ENCODE assay signal across 16 mouse cellular contexts in genomic region chr9:115278641-115279040, GRCm38 (mm10).
"Had no signal": no experiment of that assay in that cellular context is flagged by ENCODE, and none has a peak within 500 bp of the region (broad histone marks: within the 10 kb centered on the region; RNA-seq: fewer than 3 reads in every experiment).

No protein-coding gene starts in this region.

- H3K27me3 ChIP-seq: neural tube, embryonic 13.5 days; neural tube, embryonic 15.5 days; stomach, embryonic 15.5 days had no signal

- H3K4me1 ChIP-seq: stomach, embryonic 15.5 days had no signal

- H3K27ac ChIP-seq: neural tube, embryonic 13.5 days; neural tube, embryonic 15.5 days; stomach, embryonic 15.5 days; stomach, postnatal 0 days had no signal

- H3K9ac ChIP-seq: neural tube, embryonic 13.5 days; neural tube, embryonic 15.5 days; stomach, embryonic 15.5 days had no signal

- H3K4me2 ChIP-seq: neural tube, embryonic 13.5 days; neural tube, embryonic 15.5 days; stomach, embryonic 15.5 days had no signal

- DNase-seq: retina, postnatal 1 day; right cerebral cortex, adult 18-20 months; right cerebral cortex, postnatal 14 days; right cerebral cortex, postnatal 25 days; right cerebral cortex, postnatal 4 days; spleen, adult 18-20 months; thymus, adult 18-20 months; thymus, adult 2 months; thymus, postnatal 14 days; thymus, postnatal 25 days; thymus, postnatal 36 days; thymus, postnatal 4 days had no signal

- H3K9me3 ChIP-seq: neural tube, embryonic 13.5 days; neural tube, embryonic 15.5 days; stomach, embryonic 15.5 days had no signal

- H3K4me3 ChIP-seq: neural tube, embryonic 13.5 days; neural tube, embryonic 15.5 days; stomach, embryonic 15.5 days had no signal
